In the genomic region with DNA sequence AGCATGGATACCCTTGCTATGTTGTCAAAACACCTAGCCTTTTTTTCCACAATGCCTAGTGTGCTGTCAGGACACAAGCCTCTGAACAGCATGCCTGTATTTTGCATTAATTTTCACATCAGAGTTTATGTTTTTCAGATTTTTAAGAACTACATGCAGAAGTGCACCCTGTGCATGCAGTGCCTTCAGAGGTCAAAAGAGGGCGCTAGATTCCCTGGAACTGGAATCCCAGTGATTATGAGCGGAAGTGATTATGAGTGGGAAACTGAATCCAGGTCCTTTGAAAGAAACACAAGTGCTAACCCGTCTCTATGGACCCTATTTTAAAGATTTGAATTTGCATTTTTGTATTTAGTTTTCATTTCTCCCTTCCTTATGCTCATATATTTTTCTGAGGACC, we compare ENCODE assay signal across 9 mouse cellular contexts. TPM values are rescaled to one million over a fixed set of nuclear protein-coding genes. Genes with fewer than 3 reads are reported as not detected.
DNase-seq lines count a peak whose midpoint lies in the region; ATAC-seq and TF ChIP-seq lines count a peak whose summit lies in the region.
"Had no signal": no experiment of that assay in that cellular context is flagged by ENCODE, and none has a peak within 500 bp of the region (broad histone marks: within the 10 kb centered on the region; RNA-seq: fewer than 3 reads in every experiment).

No protein-coding gene starts in this region.

- peak; percentile 63 for DNase-seq in forebrain, embryonic 11.5 days (ENCODE audit: low spot score)
- DNase-seq in liver, result peak; percentile 39
- no peak for DNase-seq in G1E (ENCODE audit: low spot score)
- peak; percentile 40 for DNase-seq in embryonic facial prominence, embryonic 10.5 days (ENCODE audit: low spot score)
- DNase-seq in naive thymus-derived CD4-positive, alpha-beta T cell, adult 2 months (ENCODE audit: low read depth), result peak; percentile 37

- no peaks in the 10 kb centered on the region for H3K4me1 ChIP-seq in forebrain, embryonic 11.5 days (replicated peaks; ENCODE audit: control insufficient read depth, insufficient read depth, low read length)
- H3K4me1 ChIP-seq in forebrain, embryonic 16.5 days (replicated peaks; ENCODE audit: control insufficient read depth, insufficient read depth, low read length), result no peaks in the 10 kb centered on the region
- H3K4me1 ChIP-seq in liver, embryonic 12.5 days, result no peaks in the 10 kb centered on the region
- no peaks in the 10 kb centered on the region for H3K4me1 ChIP-seq in G1E (ENCODE audit: insufficient read depth, low read depth, low read length)
- no peaks in the 10 kb centered on the region for H3K4me1 ChIP-seq in embryonic facial prominence, embryonic 10.5 days

- H3K4me2 ChIP-seq in forebrain, embryonic 11.5 days (ENCODE audit: low read depth, low read length, severe bottlenecking), result no peak overlapping the region
- no peak overlapping the region for H3K4me2 ChIP-seq in forebrain, embryonic 16.5 days (ENCODE audit: low read length)
- H3K4me2 ChIP-seq in liver, embryonic 12.5 days, result no peak overlapping the region

- no peak overlapping the region for H3K9ac ChIP-seq in forebrain, embryonic 11.5 days (ENCODE audit: low read length)
- H3K9ac ChIP-seq in forebrain, embryonic 16.5 days (replicated peaks; ENCODE audit: low read depth, low read length), result no peak overlapping the region
- no peak overlapping the region for H3K9ac ChIP-seq in liver, embryonic 12.5 days

- peak; percentile 56 for TF ChIP-seq CTCF in G1E (IDR thresholded peaks at IDR 0.05; ENCODE audit: low read depth, low read length)

- WGBS in forebrain, embryonic 11.5 days, result 21% methylated on average over 3 of the region's 3 CpGs
- WGBS in forebrain, embryonic 16.5 days, result 28% methylated on average over 3 of the region's 3 CpGs
- 26% methylated on average over 3 of the region's 3 CpGs for whole genome bisulfite sequencing in liver, embryonic 12.5 days (ENCODE audit: insufficient replicate concordance)
- WGBS in embryonic facial prominence, embryonic 10.5 days, result 27% methylated on average over 3 of the region's 3 CpGs

- ATAC-seq in forebrain, embryonic 11.5 days (replicated peaks; ENCODE audit: low FRiP score), result no peak
- ATAC-seq in forebrain, embryonic 16.5 days, result no peak
- no peak for ATAC-seq in liver, embryonic 12.5 days
- ATAC-seq in G1E (ENCODE audit: extremely low read depth, insufficient number of reproducible peaks, low FRiP score, poor library complexity, severe bottlenecking), result peak; percentile 22; the same call in 1 of the 2 replicates
- no peak for ATAC-seq in monocyte, adult 5-6 weeks (replicated peaks; ENCODE audit: insufficient number of reproducible peaks, low FRiP score, low TSS enrichment, poor library complexity, severe bottlenecking)

- H3K27ac ChIP-seq in forebrain, embryonic 11.5 days (ENCODE audit: low read depth, low read length), result no peak overlapping the region
- H3K27ac ChIP-seq in forebrain, embryonic 16.5 days (ENCODE audit: low read length), result no peak overlapping the region
- no peak overlapping the region for H3K27ac ChIP-seq in liver, embryonic 12.5 days
- H3K27ac ChIP-seq in embryonic facial prominence, embryonic 10.5 days (replicated peaks), result no peak overlapping the region

- no peak overlapping the region for H3K4me3 ChIP-seq in forebrain, embryonic 11.5 days (ENCODE audit: low read depth, low read length)
- no peak overlapping the region for H3K4me3 ChIP-seq in forebrain, embryonic 16.5 days (replicated peaks; ENCODE audit: low read length)
- no peak overlapping the region for H3K4me3 ChIP-seq in liver, embryonic 12.5 days
- H3K4me3 ChIP-seq in G1E (ENCODE audit: low read depth, low read length), result no peak overlapping the region
- no peak overlapping the region for H3K4me3 ChIP-seq in embryonic facial prominence, embryonic 10.5 days
- H3K4me3 ChIP-seq: myocyte had no signal

- H3K9me3 ChIP-seq in forebrain, embryonic 11.5 days (ENCODE audit: control insufficient read depth, low read length), result no peaks in the 10 kb centered on the region
- no peaks in the 10 kb centered on the region for H3K9me3 ChIP-seq in forebrain, embryonic 16.5 days (ENCODE audit: control insufficient read depth, low read length)
- no peaks in the 10 kb centered on the region for H3K9me3 ChIP-seq in liver, embryonic 12.5 days (replicated peaks)
- H3K9me3 ChIP-seq in G1E (replicated peaks), result no peaks in the 10 kb centered on the region
- no peaks in the 10 kb centered on the region for H3K9me3 ChIP-seq in embryonic facial prominence, embryonic 10.5 days

- no peaks in the 10 kb centered on the region for H3K36me3 ChIP-seq in forebrain, embryonic 11.5 days (ENCODE audit: control insufficient read depth, insufficient read depth, low read length)
- H3K36me3 ChIP-seq in forebrain, embryonic 16.5 days (ENCODE audit: control insufficient read depth, insufficient read depth), result no peaks in the 10 kb centered on the region
- H3K36me3 ChIP-seq in liver, embryonic 12.5 days, result no peaks in the 10 kb centered on the region
- no peaks in the 10 kb centered on the region for H3K36me3 ChIP-seq in G1E (replicated peaks)
- no peaks in the 10 kb centered on the region for H3K36me3 ChIP-seq in embryonic facial prominence, embryonic 10.5 days (replicated peaks)

- H3K27me3 ChIP-seq in forebrain, embryonic 11.5 days (ENCODE audit: control insufficient read depth, insufficient read depth, low read length), result no peaks in the 10 kb centered on the region
- no peaks in the 10 kb centered on the region for H3K27me3 ChIP-seq in forebrain, embryonic 16.5 days (replicated peaks; ENCODE audit: control insufficient read depth, insufficient read depth, low read length)
- no peaks in the 10 kb centered on the region for H3K27me3 ChIP-seq in liver, embryonic 12.5 days (replicated peaks)
- peaks cover 3% of the 10 kb centered on the region; the same call in 1 of the 2 replicates for H3K27me3 ChIP-seq in G1E (ENCODE audit: insufficient read depth, low read length)
- H3K27me3 ChIP-seq in embryonic facial prominence, embryonic 10.5 days (replicated peaks; ENCODE audit: low read depth, poor library complexity, severe bottlenecking), result peaks cover 19% of the 10 kb centered on the region; the same call in 1 of the 2 replicates

RNA-seq across cellular contexts. Expression of gene Rap2c, which starts 58.9 kb away (rescaled TPM):
- polyA plus RNA-seq in forebrain, embryonic 11.5 days (2014; fragmentation: Nextera tagmentation; extraction: Ambion mirVana), result 21.9 and 25.9 TPM in 2 replicates
- polyA plus RNA-seq in forebrain, embryonic 16.5 days (2015; fragmentation: Nextera tagmentation; extraction: Ambion mirVana), result 11.4 and 13.5 TPM in 2 replicates
- polyA plus RNA-seq in liver, embryonic 12.5 days (2016; fragmentation: Nextera tagmentation; extraction: Ambion mirVana), result 11.9 TPM in 2 replicates
- 36.9 and 37.7 TPM in 2 replicates for total RNA-seq in G1E (2014; fragmentation: Nextera tagmentation)
- 63.2 and 67.7 TPM in 2 replicates for total RNA-seq in G1E (2017)
- 0.95 and 1.5 TPM in 2 replicates for polyA plus RNA-seq in G1E (2012)
- 38.6 and 39.3 TPM in 2 replicates for polyA plus RNA-seq in embryonic facial prominence, embryonic 10.5 days (2016; fragmentation: Nextera tagmentation; extraction: Ambion mirVana)
- 59.8 to 67.6 TPM (median 66.7 TPM) in 3 replicates for total RNA-seq in monocyte, adult 5-6 weeks (2017)
